Mouse (Mus musculus): ENCODE measurements at regions not wholly inside any gene's neighbourhood (a gene's known extent, or its start where the extent isn't known, plus 50 kb on each side); places are given as distances from the start of the nearest gene placed in this dataset.

DNA sequence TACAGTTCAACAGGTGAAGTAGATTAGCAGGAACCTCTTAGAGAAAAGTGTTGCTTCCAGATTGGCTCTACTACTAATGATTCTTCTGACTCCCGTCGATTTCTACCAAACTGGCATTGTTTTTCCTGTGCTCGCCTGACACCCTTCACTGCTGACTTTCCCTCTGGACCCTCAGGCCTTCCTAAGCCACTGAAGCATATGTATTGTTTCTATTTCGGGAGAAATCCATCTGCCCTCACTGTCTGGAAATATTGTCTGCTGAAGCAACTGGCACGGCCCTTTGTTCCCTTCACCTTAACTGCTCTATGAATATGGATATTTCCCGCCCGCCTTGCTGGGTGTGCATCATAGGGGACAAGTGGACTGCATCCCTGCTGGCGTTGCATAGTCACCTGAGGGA is 243.0 kb upstream of the Gnpda2 start:
- Histone ChIP-seq H3K79me2 (ENCODE audit: control insufficient read depth, insufficient read depth, low read length, poor library complexity) (no peaks in the 10 kb centered on the region), H3K4me3 (ENCODE audit: control insufficient read depth in 1 of 2, insufficient read depth in 1 of 2, low read depth in 2 of 2, low read length in 2 of 2) (no peak overlapping the region), H3K9ac (ENCODE audit: control insufficient read depth, low read depth, low read length, poor library complexity, severe bottlenecking) (no peak overlapping the region), H3K36me3 (ENCODE audit: control insufficient read depth in 1 of 2, insufficient read depth in 2 of 2, low read length in 2 of 2) (no peaks in the 10 kb centered on the region), H3K27ac (ENCODE audit: control insufficient read depth, low read depth, low read length) (no peak overlapping the region), H3K27me3 (ENCODE audit: control insufficient read depth in 1 of 2, insufficient read depth in 2 of 2, low read length in 2 of 2) (no peaks in the 10 kb centered on the region), H3K9me3 (replicated peaks; ENCODE audit: insufficient read depth, low read length) (no peaks in the 10 kb centered on the region), H3K4me1 (ENCODE audit: control insufficient read depth in 1 of 2, insufficient read depth in 2 of 2, low read length in 2 of 2) (no peaks in the 10 kb centered on the region)
- no peak for DNase-seq (ENCODE audit: low read depth, low spot score)
- TF ChIP-seq ELF1 (IDR thresholded peaks at IDR 0.05; ENCODE audit: low read depth, low read length) (no peak), POLR2AphosphoS5 (IDR thresholded peaks at IDR 0.05; ENCODE audit: borderline replicate concordance, low read depth, low read length) (no peak), EP300 (IDR thresholded peaks at IDR 0.05; ENCODE audit: low read depth in 1 of 2, low read length in 2 of 2) (no peak), USF2 (IDR thresholded peaks at IDR 0.05; ENCODE audit: borderline replicate concordance in 1 of 2, insufficient read depth in 1 of 2, low read depth in 1 of 2, low read length in 2 of 2) (no peak), POLR2AphosphoS2 (IDR thresholded peaks at IDR 0.05; ENCODE audit: low read length) (no peak), ZC3H11A (IDR thresholded peaks at IDR 0.05; ENCODE audit: low read depth, low read length) (no peak), SMC3 (IDR thresholded peaks at IDR 0.05; ENCODE audit: low read depth, low read length) (no peak), ZKSCAN1 (IDR thresholded peaks at IDR 0.05; ENCODE audit: low read depth, low read length) (no peak), TAL1 (IDR thresholded peaks at IDR 0.05; ENCODE audit: low read length) (no peak), RCOR1 (IDR thresholded peaks at IDR 0.05; ENCODE audit: low read depth, low read length) (no peak)

DNA sequence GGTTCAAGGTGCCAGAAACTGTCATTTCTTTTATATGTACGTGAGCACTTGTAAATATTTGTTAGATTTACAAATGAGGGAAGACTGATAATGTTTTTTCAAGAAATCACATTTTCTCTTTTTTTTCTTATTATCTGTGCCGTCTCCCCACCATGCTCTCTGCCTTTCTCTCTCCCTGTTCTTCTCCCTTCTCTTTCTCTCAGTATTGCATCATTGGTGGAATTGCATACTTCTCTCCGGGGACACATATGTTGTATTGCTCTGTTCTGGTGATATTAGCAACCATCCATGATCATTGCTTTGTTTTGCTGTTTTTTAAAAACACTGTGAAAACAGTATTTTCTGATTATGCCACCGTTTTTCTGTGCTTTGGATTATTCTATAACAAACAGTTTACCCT is 225.6 kb upstream of the Gnpda2 start:
- no peak for DNase-seq (ENCODE audit: low read depth, low spot score)
- Histone ChIP-seq H3K4me1 (ENCODE audit: control insufficient read depth in 1 of 2, insufficient read depth in 2 of 2, low read length in 2 of 2) (no peaks in the 10 kb centered on the region), H3K27ac (ENCODE audit: control insufficient read depth, low read depth, low read length) (no peak overlapping the region), H3K9ac (ENCODE audit: control insufficient read depth, low read depth, low read length, poor library complexity, severe bottlenecking) (no peak overlapping the region), H3K4me3 (ENCODE audit: control insufficient read depth in 1 of 2, insufficient read depth in 1 of 2, low read depth in 2 of 2, low read length in 2 of 2) (no peak overlapping the region), H3K27me3 (ENCODE audit: control insufficient read depth in 1 of 2, insufficient read depth in 2 of 2, low read length in 2 of 2) (no peaks in the 10 kb centered on the region), H3K9me3 (replicated peaks; ENCODE audit: insufficient read depth, low read length) (no peaks in the 10 kb centered on the region), H3K79me2 (ENCODE audit: control insufficient read depth, insufficient read depth, low read length, poor library complexity) (no peaks in the 10 kb centered on the region), H3K36me3 (ENCODE audit: control insufficient read depth in 1 of 2, insufficient read depth in 2 of 2, low read length in 2 of 2) (no peaks in the 10 kb centered on the region)
- no peak for TF ChIP-seq JUND (IDR thresholded peaks at IDR 0.05; ENCODE audit: low read depth, low read length)
- no peak for TF ChIP-seq POLR2AphosphoS5 (IDR thresholded peaks at IDR 0.05; ENCODE audit: borderline replicate concordance, low read depth, low read length)
- no peak for TF ChIP-seq SMC3 (IDR thresholded peaks at IDR 0.05; ENCODE audit: low read depth, low read length)
- no peak for TF ChIP-seq POLR2AphosphoS2 (IDR thresholded peaks at IDR 0.05; ENCODE audit: low read length)
- TF ChIP-seq MXI1 (IDR thresholded peaks at IDR 0.05; ENCODE audit: low read depth, low read length), result no peak
- no peak for TF ChIP-seq BHLHE40 (IDR thresholded peaks at IDR 0.05; ENCODE audit: borderline replicate concordance, low read depth, low read length)
- TF ChIP-seq TAL1 (IDR thresholded peaks at IDR 0.05; ENCODE audit: low read length), result no peak
- no peak for TF ChIP-seq HCFC1 (IDR thresholded peaks at IDR 0.05; ENCODE audit: low read depth, low read length)
- TF ChIP-seq TBP (IDR thresholded peaks at IDR 0.05; ENCODE audit: low read depth, low read length), result no peak
- TF ChIP-seq GATA1 (IDR thresholded peaks at IDR 0.05; ENCODE audit: low read depth, low read length), result no peak
- no peak for TF ChIP-seq NRF1 (IDR thresholded peaks at IDR 0.05; ENCODE audit: insufficient read depth, low read depth, low read length, poor library complexity, severe bottlenecking)
- no peak for TF ChIP-seq MAFK (IDR thresholded peaks at IDR 0.05; ENCODE audit: borderline replicate concordance, low read depth, low read length)
- no peak for TF ChIP-seq ZC3H11A (IDR thresholded peaks at IDR 0.05; ENCODE audit: low read depth, low read length)
- no peak for TF ChIP-seq TCF12 (IDR thresholded peaks at IDR 0.05; ENCODE audit: low read depth, low read length)
